Mouse (Mus musculus) small intestine, adult 2 months (tissue): ENCODE measurements around the gene Rasgrf2. TPM values are rescaled to one million over a fixed set of nuclear protein-coding genes. Genes with fewer than 3 reads are reported as not detected.

Experiments
- H3K27ac ChIP-seq: fragments of 200-500 bp; 2 replicates; pipeline ENCODE4 v1.5.1; 2012; ENCODE audit warnings: low read depth, low read length, control low read depth, inconsistent platforms; ENCODE audit not compliant: insufficient read depth
- H3K27me3 ChIP-seq: fragments of 200-500 bp; 2 replicates; pipeline ENCODE4 v1.6.1; 2012; ENCODE audit warnings: mild to moderate bottlenecking, moderate library complexity, low read length, inconsistent platforms; ENCODE audit not compliant: control insufficient read depth, insufficient read depth
- H3K36me3 ChIP-seq: fragments of 200-500 bp; 2 replicates; pipeline ENCODE4 v1.6.1; 2012; ENCODE audit warnings: mild to moderate bottlenecking, low read length, control low read depth, inconsistent platforms; ENCODE audit not compliant: control insufficient read depth, insufficient read depth
- H3K4me1 ChIP-seq: fragments of 200-500 bp; 2 replicates; pipeline ENCODE4 v1.6.1; 2012; ENCODE audit warnings: low read length, inconsistent platforms, mixed read lengths; ENCODE audit not compliant: control insufficient read depth, insufficient read depth, insufficient read length
- H3K4me3 ChIP-seq: fragments of 200-500 bp; 2 replicates; pipeline ENCODE4 v1.5.1; 2012; ENCODE audit warnings: low read depth, mild to moderate bottlenecking, control low read depth, inconsistent platforms, low read length, moderate library complexity
- CTCF ChIP-seq: fragments of 200-500 bp; IDR thresholded peaks from 2 replicates; pipeline ENCODE4 v1.5.1; 2012; ENCODE audit warnings: low read depth, mild to moderate bottlenecking, control low read depth, inconsistent platforms, low read length, moderate library complexity, mixed read lengths; ENCODE audit not compliant: insufficient replicate concordance, insufficient read length; ENCODE audit errors: extremely low read depth
- POLR2A ChIP-seq: fragments of 200-500 bp; IDR thresholded peaks from 2 replicates; pipeline ENCODE4 v1.6.1; 2012; ENCODE audit warnings: low read depth, mild to moderate bottlenecking, control low read depth, inconsistent platforms, low read length, moderate library complexity
- WGBS: fragments of 180-500 bp; shearing (Covaris S2); methylation state at CpG from one replicate; pipeline ENCODE4 v1.1.7; 2018; 5-methylcytosine and 5-hydroxymethylcytosine counted together
- polyA plus RNA-seq: library from polyadenylated mRNA; depleted of rRNA; stranded (reverse); fragments of >200 nt; gene quantifications from 2 replicates; pipeline ENCODE4 v1.2.3, GENCODE M21; 2012

Gene Rasgrf2
- polyA plus RNA-seq, 1 experiment = 5.2 TPM

DNA sequence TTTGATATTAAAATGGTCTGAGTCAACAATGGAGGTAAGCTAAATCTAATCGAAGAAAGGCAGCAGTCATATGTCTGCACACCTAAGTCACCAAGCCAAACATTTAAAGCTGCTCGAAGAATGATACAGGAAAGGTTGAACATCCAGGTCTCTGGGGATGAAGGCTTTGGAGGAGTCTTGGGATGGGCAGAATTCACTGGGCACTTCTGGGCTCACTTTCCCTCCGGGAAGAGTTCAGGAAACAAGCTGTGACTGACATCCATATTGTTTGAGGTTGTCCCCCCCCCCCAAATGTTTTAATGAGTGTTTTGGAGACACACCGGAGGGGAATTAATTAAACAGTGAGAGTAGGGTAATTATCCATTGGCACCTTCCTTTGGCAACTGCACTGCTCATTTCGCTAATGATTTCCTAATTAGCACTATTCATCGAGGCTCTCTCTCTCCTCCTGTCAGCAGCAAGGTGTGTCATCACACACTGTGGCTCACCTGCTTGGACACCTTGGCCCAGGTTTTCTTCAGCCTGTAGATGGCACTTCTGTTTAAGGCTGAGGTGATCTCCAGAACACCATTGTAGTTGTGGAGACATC, 241.3 kb downstream of the Rasgrf2 start:
- no peak for TF ChIP-seq POLR2A
- H3K27ac ChIP-seq = no peak overlapping the region
- H3K4me3 ChIP-seq = no peak overlapping the region
- no peaks in the 10 kb centered on the region; the same call in 1 of the 2 replicates for H3K4me1 ChIP-seq
- WGBS = 90% methylated on average over 6 of the region's 6 CpGs
- no peaks in the 10 kb centered on the region for H3K27me3 ChIP-seq
- H3K36me3 ChIP-seq = peaks cover 30% of the 10 kb centered on the region

- 77% methylated on average over 5 of the region's 5 CpGs for WGBS
- Histone ChIP-seq H3K27ac (no peak overlapping the region), H3K4me1 (no peaks in the 10 kb centered on the region; the same call in 1 of the 2 replicates), H3K4me3 (no peak overlapping the region), H3K36me3 (peaks cover 16% of the 10 kb centered on the region), H3K27me3 (no peaks in the 10 kb centered on the region)
- TF ChIP-seq CTCF = no peak
- TF ChIP-seq POLR2A = no peak
These were observed 246.6 kb downstream of the Rasgrf2 start for GRCm38 (mm10) chr13:91884714-91885386.

- 63% methylated on average over 9 of the region's 9 CpGs for WGBS
- peaks cover 4% of the 10 kb centered on the region; the same call in 1 of the 2 replicates for H3K4me1 ChIP-seq
- H3K36me3 ChIP-seq = peaks cover 15% of the 10 kb centered on the region
- no peaks in the 10 kb centered on the region for H3K27me3 ChIP-seq
- no peak for TF ChIP-seq CTCF
- no peak for TF ChIP-seq POLR2A
- H3K27ac ChIP-seq = no peak overlapping the region
- no peak overlapping the region for H3K4me3 ChIP-seq
These were observed 249.5 kb downstream of the Rasgrf2 start for GRCm38 (mm10) chr13:91881837-91882480.

- Histone ChIP-seq H3K27ac (no peak overlapping the region), H3K4me1 (peaks cover 9% of the 10 kb centered on the region; the same call in 1 of the 2 replicates), H3K27me3 (no peaks in the 10 kb centered on the region), H3K36me3 (peaks cover 3% of the 10 kb centered on the region), H3K4me3 (no peak overlapping the region)
- 93% methylated on average over 4 of the region's 4 CpGs for WGBS
- TF ChIP-seq POLR2A (no peak), CTCF (no peak)
These were observed 251.2 kb downstream of the Rasgrf2 start for GRCm38 (mm10) chr13:91880256-91880655.

GRCm38 (mm10) chr13:91877996-91878395, 253.5 kb downstream of the Rasgrf2 start:
- Histone ChIP-seq H3K4me1 (peaks cover 9% of the 10 kb centered on the region; the same call in 1 of the 2 replicates), H3K27me3 (no peaks in the 10 kb centered on the region), H3K27ac (no peak overlapping the region), H3K4me3 (no peak overlapping the region), H3K36me3 (no peaks in the 10 kb centered on the region)
- TF ChIP-seq POLR2A (no peak), CTCF (no peak)
- 89% methylated on average over 3 of the region's 3 CpGs for WGBS

GRCm38 (mm10) chr13:91877350-91877749, 254.1 kb downstream of the Rasgrf2 start:
- Histone ChIP-seq H3K4me3 (no peak overlapping the region), H3K36me3 (no peaks in the 10 kb centered on the region), H3K27me3 (no peaks in the 10 kb centered on the region), H3K27ac (peak overlapping the region; percentile 80), H3K4me1 (peaks cover 9% of the 10 kb centered on the region; the same call in 1 of the 2 replicates)
- WGBS = 49% methylated on average over 10 of the region's 10 CpGs
- no peak for TF ChIP-seq POLR2A

DNA sequence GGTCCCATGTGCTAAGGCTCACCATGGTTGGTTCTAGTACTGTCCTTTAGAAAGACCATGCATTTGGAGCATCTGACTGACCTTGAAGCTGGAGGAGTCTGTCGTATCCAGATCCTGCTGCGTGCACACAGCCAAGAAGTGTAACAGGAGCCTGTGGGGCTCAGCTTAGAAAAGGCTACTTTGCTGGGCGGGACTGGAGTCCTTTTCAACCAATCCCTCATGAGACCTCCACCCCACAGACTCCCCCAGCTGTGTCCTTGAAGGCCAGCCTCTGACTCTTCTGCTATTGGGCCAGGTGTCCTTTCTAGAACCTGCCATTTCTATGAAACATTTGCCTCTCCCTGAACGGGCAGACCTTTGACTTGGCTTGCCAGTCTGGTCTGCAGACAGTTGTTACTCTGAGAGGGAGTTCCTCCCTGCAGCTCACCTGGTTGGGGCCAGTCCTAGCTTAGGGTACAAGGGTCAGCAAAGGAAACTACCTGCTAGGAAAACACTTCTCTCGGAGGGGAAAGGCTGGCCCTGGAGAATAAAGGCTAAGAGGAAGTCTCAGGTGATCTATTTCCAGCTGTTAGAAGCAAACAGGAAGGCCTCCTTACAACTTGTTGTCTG, 254.6 kb downstream of the Rasgrf2 start, which contains the start of gene Ckmt2:
Gene Ckmt2, minus strand, starts transcription at position 145 of the 609 bp plus-strand sequence.
- no peaks in the 10 kb centered on the region for H3K36me3 ChIP-seq
- H3K27me3 ChIP-seq = no peaks in the 10 kb centered on the region
- TF ChIP-seq POLR2A (no peak), CTCF (no peak)
- H3K4me1 ChIP-seq = peaks cover 9% of the 10 kb centered on the region; the same call in 1 of the 2 replicates
- peak within 1 kb of the TSS; percentile 80 for H3K27ac ChIP-seq
- H3K4me3 ChIP-seq = no peak within 1 kb of the TSS
- WGBS = 29% methylated on average over 5 of the region's 5 CpGs
